Mouse (Mus musculus): ENCODE data around the gene Dcun1d4. TPM values are rescaled to one million over a fixed set of nuclear protein-coding genes. Genes with fewer than 3 reads are reported as not detected.

Gene Dcun1d4
- polyA plus RNA-seq, 1 experiment from 2014 or later, result 29.8 TPM

- Histone ChIP-seq H3K4me2 (replicated peaks; ENCODE audit: low read depth, low read length) (no peak overlapping the region), H3K4me1 (ENCODE audit: control insufficient read depth, insufficient read depth, low read length) (no peaks in the 10 kb centered on the region), H3K36me3 (ENCODE audit: control insufficient read depth, insufficient read depth, low read length) (no peaks in the 10 kb centered on the region), H3K9me3 (ENCODE audit: control insufficient read depth, low read length) (no peaks in the 10 kb centered on the region), H3K4me3 (ENCODE audit: low read length) (no peak overlapping the region), H3K9ac (ENCODE audit: low read depth, low read length) (no peak overlapping the region), H3K27ac (ENCODE audit: low read depth, low read length) (no peak overlapping the region), H3K27me3 (ENCODE audit: control insufficient read depth, insufficient read depth, low read length) (no peaks in the 10 kb centered on the region)
- WGBS, result 57% methylated on average over 5 of the region's 5 CpGs
- no peak for ATAC-seq (ENCODE audit: low FRiP score, low TSS enrichment)
Measured at GRCm38 (mm10) chr5:73551836-73552235, 71.0 kb downstream of the Dcun1d4 start.

GRCm38 (mm10) chr5:73553903-73554302 is 73.1 kb downstream of the Dcun1d4 start:
- no peaks in the 10 kb centered on the region for H3K9me3 ChIP-seq (ENCODE audit: control insufficient read depth, low read length)
- ATAC-seq (ENCODE audit: low FRiP score, low TSS enrichment), result no peak
- H3K4me1 ChIP-seq (ENCODE audit: control insufficient read depth, insufficient read depth, low read length), result no peaks in the 10 kb centered on the region
- H3K4me2 ChIP-seq (replicated peaks; ENCODE audit: low read depth, low read length), result no peak overlapping the region
- WGBS, result 94% methylated on average over 11 of the region's 11 CpGs
- H3K36me3 ChIP-seq (ENCODE audit: control insufficient read depth, insufficient read depth, low read length), result peaks cover 15% of the 10 kb centered on the region
- no peaks in the 10 kb centered on the region for H3K27me3 ChIP-seq (ENCODE audit: control insufficient read depth, insufficient read depth, low read length)
- H3K4me3 ChIP-seq (ENCODE audit: low read length), result no peak overlapping the region
- H3K27ac ChIP-seq (ENCODE audit: low read depth, low read length), result no peak overlapping the region
- H3K9ac ChIP-seq (ENCODE audit: low read depth, low read length), result no peak overlapping the region

- Histone ChIP-seq H3K27ac (ENCODE audit: low read depth, low read length) (no peak overlapping the region), H3K36me3 (ENCODE audit: control insufficient read depth, insufficient read depth, low read length) (peaks cover 15% of the 10 kb centered on the region), H3K9ac (ENCODE audit: low read depth, low read length) (no peak overlapping the region), H3K4me1 (ENCODE audit: control insufficient read depth, insufficient read depth, low read length) (no peaks in the 10 kb centered on the region), H3K4me3 (ENCODE audit: low read length) (no peak overlapping the region), H3K4me2 (replicated peaks; ENCODE audit: low read depth, low read length) (no peak overlapping the region), H3K27me3 (ENCODE audit: control insufficient read depth, insufficient read depth, low read length) (no peaks in the 10 kb centered on the region), H3K9me3 (ENCODE audit: control insufficient read depth, low read length) (no peaks in the 10 kb centered on the region)
- no peak for ATAC-seq (ENCODE audit: low FRiP score, low TSS enrichment)
- WGBS, result 91% methylated on average over 8 of the region's 8 CpGs
Measured at GRCm38 (mm10) chr5:73555096-73555852, 74.5 kb downstream of the Dcun1d4 start.

- 82% methylated on average over 12 of the region's 12 CpGs for WGBS
- no peak overlapping the region for H3K9ac ChIP-seq (ENCODE audit: low read depth, low read length)
- H3K27me3 ChIP-seq (ENCODE audit: control insufficient read depth, insufficient read depth, low read length), result no peaks in the 10 kb centered on the region
- H3K9me3 ChIP-seq (ENCODE audit: control insufficient read depth, low read length), result no peaks in the 10 kb centered on the region
- peaks cover 15% of the 10 kb centered on the region for H3K36me3 ChIP-seq (ENCODE audit: control insufficient read depth, insufficient read depth, low read length)
- H3K4me2 ChIP-seq (replicated peaks; ENCODE audit: low read depth, low read length), result no peak overlapping the region
- no peak overlapping the region for H3K27ac ChIP-seq (ENCODE audit: low read depth, low read length)
- H3K4me1 ChIP-seq (ENCODE audit: control insufficient read depth, insufficient read depth, low read length), result no peaks in the 10 kb centered on the region
- H3K4me3 ChIP-seq (ENCODE audit: low read length), result no peak overlapping the region
- ATAC-seq (ENCODE audit: low FRiP score, low TSS enrichment), result no peak
Measured at GRCm38 (mm10) chr5:73556733-73557425, 76.1 kb downstream of the Dcun1d4 start.

GRCm38 (mm10) chr5:73558756-73559155 is 78.0 kb downstream of the Dcun1d4 start:
- H3K4me2 ChIP-seq (replicated peaks; ENCODE audit: low read depth, low read length), result no peak overlapping the region
- H3K27ac ChIP-seq (ENCODE audit: low read depth, low read length), result no peak overlapping the region
- peaks cover 15% of the 10 kb centered on the region for H3K36me3 ChIP-seq (ENCODE audit: control insufficient read depth, insufficient read depth, low read length)
- H3K9ac ChIP-seq (ENCODE audit: low read depth, low read length), result no peak overlapping the region
- H3K4me1 ChIP-seq (ENCODE audit: control insufficient read depth, insufficient read depth, low read length), result no peaks in the 10 kb centered on the region
- H3K4me3 ChIP-seq (ENCODE audit: low read length), result no peak overlapping the region
- 90% methylated on average over 6 of the region's 6 CpGs for WGBS
- ATAC-seq (ENCODE audit: low FRiP score, low TSS enrichment), result no peak
- no peaks in the 10 kb centered on the region for H3K27me3 ChIP-seq (ENCODE audit: control insufficient read depth, insufficient read depth, low read length)
- no peaks in the 10 kb centered on the region for H3K9me3 ChIP-seq (ENCODE audit: control insufficient read depth, low read length)

- H3K27me3 ChIP-seq (ENCODE audit: control insufficient read depth, insufficient read depth, low read length), result no peaks in the 10 kb centered on the region
- WGBS, result 93% methylated on average over 6 of the region's 6 CpGs
- no peaks in the 10 kb centered on the region for H3K4me1 ChIP-seq (ENCODE audit: control insufficient read depth, insufficient read depth, low read length)
- no peak overlapping the region for H3K4me2 ChIP-seq (replicated peaks; ENCODE audit: low read depth, low read length)
- no peaks in the 10 kb centered on the region for H3K9me3 ChIP-seq (ENCODE audit: control insufficient read depth, low read length)
- no peak overlapping the region for H3K9ac ChIP-seq (ENCODE audit: low read depth, low read length)
- H3K27ac ChIP-seq (ENCODE audit: low read depth, low read length), result no peak overlapping the region
- no peaks in the 10 kb centered on the region; the same call in 1 of the 2 replicates for H3K36me3 ChIP-seq (ENCODE audit: control insufficient read depth, insufficient read depth, low read length)
- H3K4me3 ChIP-seq (ENCODE audit: low read length), result no peak overlapping the region
- no peak for ATAC-seq (ENCODE audit: low FRiP score, low TSS enrichment)
Measured at GRCm38 (mm10) chr5:73564038-73564437, 83.2 kb downstream of the Dcun1d4 start.

GRCm38 (mm10) chr5:73566119-73566518 is 85.3 kb downstream of the Dcun1d4 start:
- Histone ChIP-seq H3K4me1 (ENCODE audit: control insufficient read depth, insufficient read depth, low read length) (no peaks in the 10 kb centered on the region), H3K27me3 (ENCODE audit: control insufficient read depth, insufficient read depth, low read length) (no peaks in the 10 kb centered on the region), H3K4me2 (replicated peaks; ENCODE audit: low read depth, low read length) (no peak overlapping the region), H3K27ac (ENCODE audit: low read depth, low read length) (no peak overlapping the region), H3K9me3 (ENCODE audit: control insufficient read depth, low read length) (no peaks in the 10 kb centered on the region), H3K4me3 (ENCODE audit: low read length) (no peak overlapping the region), H3K9ac (ENCODE audit: low read depth, low read length) (no peak overlapping the region), H3K36me3 (ENCODE audit: control insufficient read depth, insufficient read depth, low read length) (no peaks in the 10 kb centered on the region)
- no peak for ATAC-seq (ENCODE audit: low FRiP score, low TSS enrichment)
- 84% methylated on average over 5 of the region's 5 CpGs for WGBS

GRCm38 (mm10) chr5:73566892-73567291 is 86.1 kb downstream of the Dcun1d4 start:
- H3K4me1 ChIP-seq (ENCODE audit: control insufficient read depth, insufficient read depth, low read length), result no peaks in the 10 kb centered on the region
- H3K36me3 ChIP-seq (ENCODE audit: control insufficient read depth, insufficient read depth, low read length), result no peaks in the 10 kb centered on the region
- no peak overlapping the region for H3K27ac ChIP-seq (ENCODE audit: low read depth, low read length)
- WGBS, result 83% methylated on average over 4 of the region's 4 CpGs
- no peaks in the 10 kb centered on the region for H3K9me3 ChIP-seq (ENCODE audit: control insufficient read depth, low read length)
- H3K4me2 ChIP-seq (replicated peaks; ENCODE audit: low read depth, low read length), result no peak overlapping the region
- ATAC-seq (ENCODE audit: low FRiP score, low TSS enrichment), result no peak
- no peak overlapping the region for H3K4me3 ChIP-seq (ENCODE audit: low read length)
- no peak overlapping the region for H3K9ac ChIP-seq (ENCODE audit: low read depth, low read length)
- no peaks in the 10 kb centered on the region for H3K27me3 ChIP-seq (ENCODE audit: control insufficient read depth, insufficient read depth, low read length)

GRCm38 (mm10) chr5:73569181-73569580 is 88.4 kb downstream of the Dcun1d4 start:
- no peaks in the 10 kb centered on the region for H3K36me3 ChIP-seq (ENCODE audit: control insufficient read depth, insufficient read depth, low read length)
- no peak overlapping the region for H3K9ac ChIP-seq (ENCODE audit: low read depth, low read length)
- H3K27ac ChIP-seq (ENCODE audit: low read depth, low read length), result no peak overlapping the region
- H3K4me1 ChIP-seq (ENCODE audit: control insufficient read depth, insufficient read depth, low read length), result no peaks in the 10 kb centered on the region
- no peak overlapping the region for H3K4me2 ChIP-seq (replicated peaks; ENCODE audit: low read depth, low read length)
- no peak overlapping the region for H3K4me3 ChIP-seq (ENCODE audit: low read length)
- H3K9me3 ChIP-seq (ENCODE audit: control insufficient read depth, low read length), result no peaks in the 10 kb centered on the region
- ATAC-seq (ENCODE audit: low FRiP score, low TSS enrichment), result no peak
- WGBS, result 84% methylated on average over 5 of the region's 5 CpGs
- no peaks in the 10 kb centered on the region for H3K27me3 ChIP-seq (ENCODE audit: control insufficient read depth, insufficient read depth, low read length)
